Comparison of ENCODE assay signal across 17 mouse cellular contexts in genomic region chr8:127820741-127821170, GRCm38 (mm10).
A peak's percentile ranks its signal among the peaks of the same experiment; 100 is the strongest.
DNase-seq lines count a peak whose midpoint lies in the region; ATAC-seq and TF ChIP-seq lines count a peak whose summit lies in the region.
"Had no signal": no experiment of that assay in that cellular context is flagged by ENCODE, and none has a peak within 500 bp of the region (broad histone marks: within the 10 kb centered on the region; RNA-seq: fewer than 3 reads in every experiment).

No protein-coding gene starts in this region.

- H3K4me1 ChIP-seq in embryonic facial prominence, embryonic 14.5 days (ENCODE audit: control insufficient read depth, insufficient read depth, low read length): peaks cover 6% of the 10 kb centered on the region; the same call in 1 of the 2 replicates
- no peaks in the 10 kb centered on the region for H3K4me1 ChIP-seq in embryonic facial prominence, embryonic 10.5 days
- H3K4me1 ChIP-seq in limb, embryonic 14.5 days (ENCODE audit: control insufficient read depth, insufficient read depth, low read length): peaks cover 7% of the 10 kb centered on the region
- H3K4me1 ChIP-seq: midbrain, embryonic 15.5 days; neural tube, embryonic 12.5 days had no signal

- H3K36me3 ChIP-seq in embryonic facial prominence, embryonic 14.5 days (ENCODE audit: control insufficient read depth, insufficient read depth, low read length): no peaks in the 10 kb centered on the region
- H3K36me3 ChIP-seq in embryonic facial prominence, embryonic 10.5 days (replicated peaks): no peaks in the 10 kb centered on the region
- no peaks in the 10 kb centered on the region for H3K36me3 ChIP-seq in limb, embryonic 14.5 days (ENCODE audit: control insufficient read depth, insufficient read depth, low read length)
- H3K36me3 ChIP-seq: midbrain, embryonic 15.5 days; neural tube, embryonic 12.5 days had no signal

- H3K4me3 ChIP-seq in embryonic facial prominence, embryonic 14.5 days (ENCODE audit: low read depth, low read length): no peak overlapping the region
- H3K4me3 ChIP-seq in embryonic facial prominence, embryonic 10.5 days: no peak overlapping the region
- no peak overlapping the region for H3K4me3 ChIP-seq in limb, embryonic 14.5 days (replicated peaks; ENCODE audit: low read length)
- H3K4me3 ChIP-seq: erythroblast, embryonic 14.5 days; midbrain, embryonic 15.5 days; neural tube, embryonic 12.5 days had no signal

- H3K9me3 ChIP-seq in embryonic facial prominence, embryonic 14.5 days (ENCODE audit: control insufficient read depth, low read length): no peaks in the 10 kb centered on the region
- no peaks in the 10 kb centered on the region for H3K9me3 ChIP-seq in embryonic facial prominence, embryonic 10.5 days
- H3K9me3 ChIP-seq in limb, embryonic 14.5 days (ENCODE audit: control insufficient read depth, low read length): no peaks in the 10 kb centered on the region
- H3K9me3 ChIP-seq: midbrain, embryonic 15.5 days; neural tube, embryonic 12.5 days had no signal

- no peaks in the 10 kb centered on the region for H3K27me3 ChIP-seq in embryonic facial prominence, embryonic 14.5 days (replicated peaks; ENCODE audit: control insufficient read depth, insufficient read depth, low read length)
- H3K27me3 ChIP-seq in embryonic facial prominence, embryonic 10.5 days (replicated peaks; ENCODE audit: low read depth, poor library complexity, severe bottlenecking): no peaks in the 10 kb centered on the region
- H3K27me3 ChIP-seq in limb, embryonic 14.5 days (ENCODE audit: control insufficient read depth, insufficient read depth, low read length): no peaks in the 10 kb centered on the region
- H3K27me3 ChIP-seq: midbrain, embryonic 15.5 days; neural tube, embryonic 12.5 days had no signal

- no peak overlapping the region for H3K4me2 ChIP-seq in embryonic facial prominence, embryonic 14.5 days (ENCODE audit: low read depth, low read length)
- no peak overlapping the region for H3K4me2 ChIP-seq in limb, embryonic 14.5 days (replicated peaks; ENCODE audit: low read depth, low read length, severe bottlenecking)
- H3K4me2 ChIP-seq: lung, embryonic 14.5 days; midbrain, embryonic 15.5 days; neural tube, embryonic 12.5 days had no signal

- WGBS in embryonic facial prominence, embryonic 14.5 days: 33% methylated on average over 1 of the region's 1 CpGs
- WGBS in embryonic facial prominence, embryonic 10.5 days: 65% methylated on average over 1 of the region's 1 CpGs
- WGBS in limb, embryonic 14.5 days: 6% methylated on average over 1 of the region's 1 CpGs

- no peak overlapping the region for H3K9ac ChIP-seq in embryonic facial prominence, embryonic 14.5 days (ENCODE audit: low read depth, low read length)
- H3K9ac ChIP-seq in limb, embryonic 14.5 days (ENCODE audit: low read depth, low read length, severe bottlenecking): no peak overlapping the region
- H3K9ac ChIP-seq: forebrain, postnatal 0 days; lung, embryonic 14.5 days; midbrain, embryonic 15.5 days; neural tube, embryonic 12.5 days had no signal

- ATAC-seq in embryonic facial prominence, embryonic 14.5 days (ENCODE audit: low read depth): no peak
- peak; percentile 71 for ATAC-seq in limb, embryonic 14.5 days (ENCODE audit: low FRiP score, low read depth)
- ATAC-seq: forebrain, postnatal 0 days; midbrain, embryonic 15.5 days had no signal

- H3K27ac ChIP-seq in embryonic facial prominence, embryonic 14.5 days (replicated peaks; ENCODE audit: low read depth, low read length): peak overlapping the region; percentile 21; the same call in 1 of the 2 replicates
- no peak overlapping the region for H3K27ac ChIP-seq in embryonic facial prominence, embryonic 10.5 days (replicated peaks)
- no peak overlapping the region for H3K27ac ChIP-seq in limb, embryonic 14.5 days (replicated peaks; ENCODE audit: low read depth, low read length)
- H3K27ac ChIP-seq: midbrain, embryonic 15.5 days; neural tube, embryonic 12.5 days had no signal

- DNase-seq in embryonic facial prominence, embryonic 14.5 days (ENCODE audit: low spot score): peak; percentile 76
- DNase-seq in embryonic facial prominence, embryonic 10.5 days (ENCODE audit: low spot score): no peak
- DNase-seq in kidney, postnatal 14 days: peak; percentile 12
- DNase-seq in kidney, adult 11 months: no peak
- DNase-seq in gastrocnemius, postnatal 25 days: peak; percentile 36
- DNase-seq in limb, embryonic 14.5 days (ENCODE audit: low spot score): peak; percentile 67
- DNase-seq in right cerebral cortex, postnatal 10 days (ENCODE audit: low spot score in 2 of 2): no peak
- DNase-seq in T-cell, adult 2 months (ENCODE audit: low spot score): no peak
- DNase-seq: adrenal gland, postnatal 14 days; cerebellum, adult 9-10 months; forebrain, postnatal 0 days; liver; lung, embryonic 14.5 days; right cerebral cortex, postnatal 4 days had no signal

- no peak for TF ChIP-seq POLR2A in limb, embryonic 14.5 days (IDR thresholded peaks at IDR 0.05; ENCODE audit: borderline replicate concordance, extremely low read depth, insufficient read depth, insufficient read length)

Comparison
In these comparisons a context has a peak if more than half of its experiments do, and no peak if none do; other contexts are left out.
1. DNase-seq: peak in embryonic facial prominence, embryonic 14.5 days (single experiment), kidney, postnatal 14 days (single experiment), gastrocnemius, postnatal 25 days (single experiment) and limb, embryonic 14.5 days (single experiment); none in embryonic facial prominence, embryonic 10.5 days (single experiment), kidney, adult 11 months (single experiment), right cerebral cortex, postnatal 10 days (0 of 2) and T-cell, adult 2 months (single experiment).